Mouse (Mus musculus) neural tube, embryonic 11.5 days (tissue): ENCODE measurements around the gene Klhl23. TPM values are rescaled to one million over a fixed set of nuclear protein-coding genes. Genes with fewer than 3 reads are reported as not detected.
"Not testable (repeated sequence)": the region's sequence is repeated elsewhere in the genome, so short reads cannot be mapped to it uniquely, and the experiment has no call there.

Source experiments
- ATAC-seq: fragments of 200-750 bp; cut with Nextera tagmentation; 2 replicates; pipeline ENCODE4 v1.8.0; 2017; ENCODE audit warnings: moderate number of reproducible peaks, mild to moderate bottlenecking, moderate TSS enrichment, moderate library complexity; ENCODE audit not compliant: insufficient read depth, low FRiP score, low TSS enrichment
- DNase-seq: peaks from one replicate; pipeline ENCODE4 v3.0.0-alpha.2; 2015; ENCODE audit warnings: low spot score
- H3K27ac ChIP-seq: fragments of 300-500 bp; sonication (generic); 2 replicates; pipeline ENCODE4 v1.5.1; 2014; ENCODE audit warnings: low read depth, mild to moderate bottlenecking, low read length
- H3K27me3 ChIP-seq: fragments of 300-500 bp; sonication (generic); 2 replicates; pipeline ENCODE4 v1.6.1; 2014; ENCODE audit warnings: mild to moderate bottlenecking, low read length, mixed read lengths; ENCODE audit not compliant: control insufficient read depth, insufficient read depth
- H3K36me3 ChIP-seq: fragments of 300-500 bp; sonication (generic); 2 replicates; pipeline ENCODE4 v1.6.1; 2014; ENCODE audit warnings: mild to moderate bottlenecking, low read length, moderate library complexity, mixed read lengths; ENCODE audit not compliant: control insufficient read depth, insufficient read depth
- H3K4me1 ChIP-seq: fragments of 300-500 bp; sonication (generic); 2 replicates; pipeline ENCODE4 v1.6.1; 2014; ENCODE audit warnings: low read length, mixed read lengths; ENCODE audit not compliant: control insufficient read depth, insufficient read depth
- H3K4me2 ChIP-seq: fragments of 300-500 bp; sonication (generic); 2 replicates; pipeline ENCODE4 v1.6.1; 2014; ENCODE audit warnings: low read depth, mild to moderate bottlenecking, moderate library complexity
- H3K4me3 ChIP-seq: fragments of 300-500 bp; sonication (generic); 2 replicates; pipeline ENCODE4 v1.5.1; 2014; ENCODE audit warnings: low read depth, low read length
- H3K9ac ChIP-seq: fragments of 300-500 bp; sonication (generic); 2 replicates; pipeline ENCODE4 v1.6.1; 2014; ENCODE audit warnings: mild to moderate bottlenecking, low read length
- H3K9me3 ChIP-seq: fragments of 300-500 bp; sonication (generic); 2 replicates; pipeline ENCODE4 v1.6.1; 2016; ENCODE audit warnings: low read length; ENCODE audit not compliant: control insufficient read depth
- WGBS: fragments of 180-500 bp; shearing (Covaris S2); extraction: QIAGEN DNeasy Blood & Tissue Kit; methylation state at CpG from one replicate; pipeline ENCODE4 v1.1.7; 2014; 5-methylcytosine and 5-hydroxymethylcytosine counted together
- polyA plus RNA-seq: library from polyadenylated mRNA; unstranded; fragments of >200 nt; fragmentation: Nextera tagmentation; extraction: Ambion mirVana; gene quantifications from 2 replicates; pipeline ENCODE4 v1.2.1, GENCODE M21; 2014

Gene Klhl23
- polyA plus RNA-seq, 1 experiment from 2014 or later = 35.8 TPM

GRCm38 (mm10) chr2:69802911-69803312, 18.8 kb upstream of the Klhl23 start:
- no peak for ATAC-seq
- H3K36me3 ChIP-seq = no peaks in the 10 kb centered on the region
- DNase-seq = peak; percentile 52
- 57% methylated on average over 5 of the region's 5 CpGs for WGBS
- no peak overlapping the region for H3K4me2 ChIP-seq
- H3K4me3 ChIP-seq = no peak overlapping the region
- H3K27me3 ChIP-seq = no peaks in the 10 kb centered on the region
- H3K4me1 ChIP-seq = no peaks in the 10 kb centered on the region
- H3K27ac ChIP-seq = no peak overlapping the region
- H3K9me3 ChIP-seq = no peaks in the 10 kb centered on the region
- no peak overlapping the region for H3K9ac ChIP-seq

- Histone ChIP-seq H3K4me1 (no peaks in the 10 kb centered on the region), H3K4me3 (no peak overlapping the region), H3K9ac (no peak overlapping the region), H3K36me3 (no peaks in the 10 kb centered on the region), H3K4me2 (no peak overlapping the region), H3K27ac (no peak overlapping the region), H3K9me3 (no peaks in the 10 kb centered on the region), H3K27me3 (no peaks in the 10 kb centered on the region)
- no peak for DNase-seq
- no peak for ATAC-seq
- 67% methylated on average over 8 of the region's 8 CpGs for WGBS
These were observed 18.0 kb upstream of the Klhl23 start for GRCm38 (mm10) chr2:69803756-69804155.

GRCm38 (mm10) chr2:69804663-69805062, 17.1 kb upstream of the Klhl23 start:
- H3K4me2 ChIP-seq, H3K36me3 ChIP-seq, ATAC-seq, H3K4me3 ChIP-seq, H3K27me3 ChIP-seq, DNase-seq, H3K9ac ChIP-seq, H3K9me3 ChIP-seq, H3K27ac ChIP-seq, H3K4me1 ChIP-seq: not testable (repeated sequence)
- 89% methylated on average over 8 of the region's 9 CpGs for WGBS

GRCm38 (mm10) chr2:69810169-69810568, 11.6 kb upstream of the Klhl23 start:
- Histone ChIP-seq H3K4me1 (no peaks in the 10 kb centered on the region), H3K27ac (no peak overlapping the region), H3K4me3 (no peak overlapping the region), H3K4me2 (no peak overlapping the region), H3K9me3 (no peaks in the 10 kb centered on the region), H3K9ac (no peak overlapping the region), H3K27me3 (no peaks in the 10 kb centered on the region), H3K36me3 (no peaks in the 10 kb centered on the region)
- no peak for ATAC-seq
- DNase-seq = no peak
- 74% methylated on average over 15 of the region's 15 CpGs for WGBS

GRCm38 (mm10) chr2:69811349-69811748, 10.4 kb upstream of the Klhl23 start:
- not testable (repeated sequence) for H3K36me3 ChIP-seq, DNase-seq, H3K27ac ChIP-seq, H3K9ac ChIP-seq, H3K4me2 ChIP-seq, H3K4me1 ChIP-seq, H3K9me3 ChIP-seq, H3K27me3 ChIP-seq, H3K4me3 ChIP-seq, ATAC-seq
- 74% methylated on average over 7 of the region's 7 CpGs for WGBS

- Histone ChIP-seq H3K9me3 (no peaks in the 10 kb centered on the region), H3K27me3 (no peaks in the 10 kb centered on the region), H3K36me3 (no peaks in the 10 kb centered on the region), H3K4me1 (no peaks in the 10 kb centered on the region), H3K4me2 (no peak overlapping the region), H3K27ac (no peak overlapping the region), H3K4me3 (no peak overlapping the region), H3K9ac (no peak overlapping the region)
- WGBS = 91% methylated on average over 5 of the region's 5 CpGs
- ATAC-seq = no peak
- DNase-seq = no peak
These were observed 5.2 kb upstream of the Klhl23 start for GRCm38 (mm10) chr2:69816575-69816974.

GRCm38 (mm10) chr2:69818350-69819085, 3.2 kb upstream of the Klhl23 start:
- Histone ChIP-seq H3K9ac (no peak overlapping the region), H3K4me2 (no peak overlapping the region), H3K36me3 (no peaks in the 10 kb centered on the region), H3K27ac (no peak overlapping the region), H3K27me3 (no peaks in the 10 kb centered on the region), H3K9me3 (no peaks in the 10 kb centered on the region), H3K4me3 (no peak overlapping the region), H3K4me1 (no peaks in the 10 kb centered on the region)
- DNase-seq (no peak), ATAC-seq (no peak)
- 81% methylated on average over 9 of the region's 9 CpGs for WGBS

- H3K9ac ChIP-seq = no peak overlapping the region
- no peak overlapping the region for H3K4me3 ChIP-seq
- H3K9me3 ChIP-seq = no peaks in the 10 kb centered on the region
- no peaks in the 10 kb centered on the region for H3K27me3 ChIP-seq
- ATAC-seq (no peak), DNase-seq (no peak)
- no peaks in the 10 kb centered on the region for H3K4me1 ChIP-seq
- H3K4me2 ChIP-seq = no peak overlapping the region
- 79% methylated on average over 1 of the region's 1 CpGs for WGBS
- no peaks in the 10 kb centered on the region for H3K36me3 ChIP-seq
- no peak overlapping the region for H3K27ac ChIP-seq
These were observed 1.5 kb upstream of the Klhl23 start for GRCm38 (mm10) chr2:69820201-69820600.

GRCm38 (mm10) chr2:69822361-69823128, 801 bp downstream of the Klhl23 start:
- H3K36me3 ChIP-seq = peaks cover 2% of the 10 kb centered on the region; the same call in 1 of the 2 replicates
- peak overlapping the region; percentile 83 for H3K4me3 ChIP-seq
- ATAC-seq = peak; percentile 79
- H3K4me2 ChIP-seq = peak overlapping the region; percentile 87
- WGBS = under 1% methylated on average over 68 of the region's 80 CpGs
- H3K4me1 ChIP-seq = no peaks in the 10 kb centered on the region; the same call in 1 of the 2 replicates
- no peaks in the 10 kb centered on the region for H3K27me3 ChIP-seq
- H3K9me3 ChIP-seq = no peaks in the 10 kb centered on the region
- peak overlapping the region; percentile 92 for H3K9ac ChIP-seq
- peak; percentile 73 for DNase-seq
- peak overlapping the region; percentile 88 for H3K27ac ChIP-seq
